Mouse (Mus musculus) neutrophil, adult 5-6 weeks (primary cell): ENCODE data around the gene 2310022A10Rik. TPM values are rescaled to one million over a fixed set of nuclear protein-coding genes. Genes with fewer than 3 reads are reported as not detected.

Experiments used
- total RNA-seq: library from RNA; stranded (forward); fragments of 200-1000 nt; gene quantifications from 2 replicates; pipeline ENCODE4 v1.2.3, GENCODE M21; 2017

2310022A10Rik gene
- total RNA-seq, 1 experiment from 2014 or later: 8.7 TPM

Other genes starting within 250 kb of the 2310022A10Rik start
- gene Ltbp4, start 215.5 kb upstream of the 2310022A10Rik start, total RNA-seq: 0.12 TPM in 1 of 2 replicates, not detected in the other
- 56.8 and 69.9 TPM in 2 replicates for gene Shkbp1, start 197.2 kb upstream of the 2310022A10Rik start, total RNA-seq
- not detected in 2 replicates for gene Gm20479, start 195.8 kb upstream of the 2310022A10Rik start, total RNA-seq
- 0.37 TPM in 1 of 2 replicates, not detected in the other for gene Sptbn4, start 105.5 kb upstream of the 2310022A10Rik start, total RNA-seq
- 31.7 and 32.1 TPM in 2 replicates for gene Blvrb, start 105.3 kb upstream of the 2310022A10Rik start, total RNA-seq
- 32.0 and 39.3 TPM in 2 replicates for gene Sertad3, start 79.5 kb upstream of the 2310022A10Rik start, total RNA-seq
- gene Sertad1, start 66.3 kb upstream of the 2310022A10Rik start, total RNA-seq: 32.6 and 38.4 TPM in 2 replicates
- gene Prx, start 53.9 kb upstream of the 2310022A10Rik start, total RNA-seq: 0.35 and 0.61 TPM in 2 replicates
- not detected in 2 replicates for gene Hipk4, start 30.0 kb upstream of the 2310022A10Rik start, total RNA-seq
- 20.7 and 24.3 TPM in 2 replicates for gene Pld3, start within 50 bp of the 2310022A10Rik start, total RNA-seq
- 175 and 194 TPM in 2 replicates for gene Akt2, start 38.3 kb downstream of the 2310022A10Rik start, total RNA-seq
- gene Ttc9b, start 100.7 kb downstream of the 2310022A10Rik start, total RNA-seq: not detected in 2 replicates
- 3.7 and 7.2 TPM in 2 replicates for gene Map3k10, start 121.4 kb downstream of the 2310022A10Rik start, total RNA-seq
- gene Zfp607b, start 136.1 kb downstream of the 2310022A10Rik start, total RNA-seq: 1.7 and 6.6 TPM in 2 replicates
- gene Zfp60, start 178.2 kb downstream of the 2310022A10Rik start, total RNA-seq: 8.3 and 13.0 TPM in 2 replicates